Mouse (Mus musculus) olfactory bulb, adult 2 months (tissue): ENCODE measurements around the gene Cntrl. TPM values are rescaled to one million over a fixed set of nuclear protein-coding genes. Genes with fewer than 3 reads are reported as not detected.

ENCODE experiments used
- H3K27ac ChIP-seq: fragments of 200-500 bp; 2 replicates; pipeline ENCODE4 v1.5.1; 2012; ENCODE audit warnings: low read depth, low read length; ENCODE audit not compliant: insufficient read depth
- H3K4me1 ChIP-seq: fragments of 200-500 bp; 2 replicates; pipeline ENCODE4 v1.6.1; 2012; ENCODE audit warnings: low read length; ENCODE audit not compliant: control insufficient read depth, insufficient read depth
- H3K4me3 ChIP-seq: fragments of 200-500 bp; 2 replicates; pipeline ENCODE4 v1.5.1; 2012; ENCODE audit warnings: mild to moderate bottlenecking, low read depth, low read length, moderate library complexity; ENCODE audit not compliant: insufficient read depth
- CTCF ChIP-seq: fragments of 200-500 bp; IDR thresholded peaks from 2 replicates; pipeline ENCODE4 v1.5.1; 2012; ENCODE audit warnings: low read depth, mild to moderate bottlenecking, low read length, moderate library complexity; ENCODE audit not compliant: insufficient read depth
- POLR2A ChIP-seq: fragments of 200-500 bp; IDR thresholded peaks from 2 replicates; pipeline ENCODE4 v1.6.1; 2012; ENCODE audit warnings: mild to moderate bottlenecking, low read depth, low read length, moderate library complexity; ENCODE audit not compliant: insufficient read depth
- WGBS: fragments of 180-500 bp; shearing (Covaris S2); methylation state at CpG from one replicate; pipeline ENCODE4 v1.1.7; 2018; 5-methylcytosine and 5-hydroxymethylcytosine counted together
- polyA plus RNA-seq: library from polyadenylated mRNA; stranded (reverse); fragments of >200 nt; gene quantifications from 2 replicates; pipeline ENCODE4 v1.2.4, GENCODE M21; 2012; ENCODE audit warnings: low replicate concordance; ENCODE audit not compliant: missing spikeins, insufficient read depth, insufficient read length

Cntrl gene
- polyA plus RNA-seq, 1 experiment: not detected

GRCm38 (mm10) chr2:35161846-35162488 is 52.7 kb downstream of the Cntrl start:
- no peak for TF ChIP-seq CTCF
- TF ChIP-seq POLR2A: no peak
- Histone ChIP-seq H3K27ac (no peak overlapping the region), H3K4me3 (no peak overlapping the region), H3K4me1 (no peaks in the 10 kb centered on the region)
- 88% methylated on average over 4 of the region's 4 CpGs for WGBS

GRCm38 (mm10) chr2:35163396-35163795 is 54.1 kb downstream of the Cntrl start:
- 96% methylated on average over 5 of the region's 5 CpGs for WGBS
- no peak for TF ChIP-seq POLR2A
- TF ChIP-seq CTCF: no peak
- Histone ChIP-seq H3K4me1 (no peaks in the 10 kb centered on the region), H3K4me3 (no peak overlapping the region), H3K27ac (no peak overlapping the region)

- TF ChIP-seq POLR2A (no peak), CTCF (no peak)
- H3K27ac ChIP-seq: no peak overlapping the region
Measured at GRCm38 (mm10) chr2:35165416-35165815, 56.1 kb downstream of the Cntrl start.

GRCm38 (mm10) chr2:35166816-35167215 is 57.5 kb downstream of the Cntrl start:
- WGBS: 94% methylated on average over 5 of the region's 5 CpGs
- no peak overlapping the region for H3K27ac ChIP-seq
- H3K4me1 ChIP-seq: no peaks in the 10 kb centered on the region
- TF ChIP-seq CTCF (no peak), POLR2A (no peak)
- H3K4me3 ChIP-seq: no peak overlapping the region

More at GRCm38 (mm10) chr2:35165416-35165815, 56.1 kb downstream of the Cntrl start:
- H3K4me1 ChIP-seq: no peaks in the 10 kb centered on the region
- H3K4me3 ChIP-seq: no peak overlapping the region
- 94% methylated on average over 13 of the region's 13 CpGs for WGBS

GRCm38 (mm10) chr2:35169452-35169851 is 60.2 kb downstream of the Cntrl start:
- TF ChIP-seq POLR2A: no peak
- TF ChIP-seq CTCF: no peak
- 93% methylated on average over 2 of the region's 2 CpGs for WGBS
- no peaks in the 10 kb centered on the region for H3K4me1 ChIP-seq
- no peak overlapping the region for H3K27ac ChIP-seq
- H3K4me3 ChIP-seq: no peak overlapping the region

GRCm38 (mm10) chr2:35171341-35171861 is 62.1 kb downstream of the Cntrl start:
- WGBS: 83% methylated on average over 10 of the region's 10 CpGs
- Histone ChIP-seq H3K4me1 (peaks cover 7% of the 10 kb centered on the region), H3K4me3 (no peak overlapping the region), H3K27ac (no peak overlapping the region)
- TF ChIP-seq POLR2A (no peak), CTCF (no peak)

- 92% methylated on average over 4 of the region's 4 CpGs for WGBS
- Histone ChIP-seq H3K4me3 (no peak overlapping the region), H3K4me1 (peaks cover 7% of the 10 kb centered on the region), H3K27ac (no peak overlapping the region)
- no peak for TF ChIP-seq POLR2A
- no peak for TF ChIP-seq CTCF
Measured at GRCm38 (mm10) chr2:35172246-35172645, 63.0 kb downstream of the Cntrl start.

- TF ChIP-seq CTCF (no peak), POLR2A (no peak)
- 92% methylated on average over 5 of the region's 5 CpGs for whole genome bisulfite sequencing
Measured at GRCm38 (mm10) chr2:35173666-35174065, 64.4 kb downstream of the Cntrl start.

GRCm38 (mm10) chr2:35174100-35174499 is 64.8 kb downstream of the Cntrl start:
- WGBS: 58% methylated on average over 5 of the region's 5 CpGs
- peaks cover 7% of the 10 kb centered on the region for H3K4me1 ChIP-seq
- TF ChIP-seq POLR2A (no peak), CTCF (no peak)
- H3K4me3 ChIP-seq: no peak overlapping the region
- H3K27ac ChIP-seq: no peak overlapping the region

More at GRCm38 (mm10) chr2:35173666-35174065, 64.4 kb downstream of the Cntrl start:
- Histone ChIP-seq H3K27ac (no peak overlapping the region), H3K4me3 (no peak overlapping the region), H3K4me1 (peaks cover 7% of the 10 kb centered on the region)
